Comparison of ENCODE assay signal across 9 mouse cellular contexts in genomic region chr6:118838919-118839915, GRCm38 (mm10).
DNase-seq lines count a peak whose midpoint lies in the region; ATAC-seq and TF ChIP-seq lines count a peak whose summit lies in the region.
"Had no signal": no experiment of that assay in that cellular context is flagged by ENCODE, and none has a peak within 500 bp of the region (broad histone marks: within the 10 kb centered on the region; RNA-seq: fewer than 3 reads in every experiment).

No protein-coding gene starts in this region.

- H3K4me2 ChIP-seq in neural tube, embryonic 15.5 days: no peak overlapping the region
- H3K4me2 ChIP-seq in heart, postnatal 0 days (ENCODE audit: low read depth, low read length): no peak overlapping the region
- no peak overlapping the region for H3K4me2 ChIP-seq in limb, embryonic 11.5 days (ENCODE audit: low read depth, severe bottlenecking)
- no peak overlapping the region for H3K4me2 ChIP-seq in stomach, embryonic 15.5 days
- no peak overlapping the region for H3K4me2 ChIP-seq in midbrain, embryonic 16.5 days (ENCODE audit: low read length)
- H3K4me2 ChIP-seq: embryonic facial prominence, embryonic 12.5 days had no signal

- H3K27me3 ChIP-seq in neural tube, embryonic 15.5 days (replicated peaks): no peaks in the 10 kb centered on the region
- no peaks in the 10 kb centered on the region for H3K27me3 ChIP-seq in heart, postnatal 0 days (ENCODE audit: control insufficient read depth, insufficient read depth, low read length)
- H3K27me3 ChIP-seq in limb, embryonic 11.5 days (ENCODE audit: control insufficient read depth, insufficient read depth, low read length): no peaks in the 10 kb centered on the region
- no peaks in the 10 kb centered on the region for H3K27me3 ChIP-seq in stomach, embryonic 15.5 days (replicated peaks)
- no peaks in the 10 kb centered on the region for H3K27me3 ChIP-seq in midbrain, embryonic 16.5 days (ENCODE audit: control insufficient read depth, insufficient read depth, low read depth, low read length)
- H3K27me3 ChIP-seq: embryonic facial prominence, embryonic 12.5 days had no signal

- WGBS in neural tube, embryonic 15.5 days: 68% methylated on average over 14 of the region's 14 CpGs
- 24% methylated on average over 14 of the region's 14 CpGs for WGBS in heart, postnatal 0 days
- WGBS in limb, embryonic 11.5 days: 50% methylated on average over 14 of the region's 14 CpGs
- WGBS in stomach, embryonic 15.5 days: 36% methylated on average over 14 of the region's 14 CpGs
- 69% methylated on average over 14 of the region's 14 CpGs for WGBS in midbrain, embryonic 16.5 days

- ATAC-seq in neural tube, embryonic 15.5 days (ENCODE audit: low FRiP score): no peak
- ATAC-seq in heart, postnatal 0 days (ENCODE audit: insufficient read depth, low read depth): no peak
- ATAC-seq in limb, embryonic 11.5 days (ENCODE audit: insufficient number of reproducible peaks, low FRiP score, low TSS enrichment, low read depth): no peak
- peak; percentile 79; the same call in 1 of the 2 replicates for ATAC-seq in stomach, embryonic 15.5 days (ENCODE audit: insufficient read depth, low FRiP score, low read depth)
- ATAC-seq in midbrain, embryonic 16.5 days: no peak; the same call in 1 of the 2 replicates

- DNase-seq in neural tube, embryonic 10.5 days (ENCODE audit: extremely low spot score, low spot score): peak; percentile 22
- no peak for DNase-seq in heart, postnatal 0 days (ENCODE audit: low spot score)
- no peak for DNase-seq in limb, embryonic 11.5 days (ENCODE audit: low spot score)
- DNase-seq in spleen, adult 12 weeks (ENCODE audit: low spot score): no peak
- DNase-seq in thymus, postnatal 0 days (ENCODE audit: low spot score): no peak

- H3K27ac ChIP-seq in neural tube, embryonic 15.5 days (replicated peaks): no peak overlapping the region
- H3K27ac ChIP-seq in heart, postnatal 0 days (ENCODE audit: low read depth): peak overlapping the region; percentile 30
- H3K27ac ChIP-seq in limb, embryonic 11.5 days (replicated peaks; ENCODE audit: low read depth, low read length): no peak overlapping the region
- no peak overlapping the region for H3K27ac ChIP-seq in stomach, embryonic 15.5 days
- no peak overlapping the region for H3K27ac ChIP-seq in midbrain, embryonic 16.5 days (ENCODE audit: low read length)
- H3K27ac ChIP-seq: embryonic facial prominence, embryonic 12.5 days had no signal

- no peak for TF ChIP-seq CTCF in heart, postnatal 0 days (IDR thresholded peaks at IDR 0.05; ENCODE audit: low read depth)

- H3K36me3 ChIP-seq in neural tube, embryonic 15.5 days: no peaks in the 10 kb centered on the region
- H3K36me3 ChIP-seq in heart, postnatal 0 days (replicated peaks; ENCODE audit: control insufficient read depth, insufficient read depth, low read length): no peaks in the 10 kb centered on the region
- H3K36me3 ChIP-seq in limb, embryonic 11.5 days (ENCODE audit: control insufficient read depth, insufficient read depth, low read length): no peaks in the 10 kb centered on the region
- no peaks in the 10 kb centered on the region for H3K36me3 ChIP-seq in stomach, embryonic 15.5 days
- H3K36me3 ChIP-seq in midbrain, embryonic 16.5 days (ENCODE audit: control insufficient read depth, insufficient read depth, low read length): no peaks in the 10 kb centered on the region
- H3K36me3 ChIP-seq: embryonic facial prominence, embryonic 12.5 days had no signal

- H3K4me1 ChIP-seq in neural tube, embryonic 15.5 days: peaks cover 42% of the 10 kb centered on the region
- peaks cover 45% of the 10 kb centered on the region for H3K4me1 ChIP-seq in heart, postnatal 0 days (ENCODE audit: control insufficient read depth, insufficient read depth)
- H3K4me1 ChIP-seq in limb, embryonic 11.5 days (ENCODE audit: control insufficient read depth, insufficient read depth, low read length): peaks cover 18% of the 10 kb centered on the region
- H3K4me1 ChIP-seq in stomach, embryonic 15.5 days: peaks cover 16% of the 10 kb centered on the region; the same call in 1 of the 2 replicates
- H3K4me1 ChIP-seq in midbrain, embryonic 16.5 days (ENCODE audit: control insufficient read depth, insufficient read depth, low read length): peaks cover 16% of the 10 kb centered on the region

- no peak overlapping the region for H3K4me3 ChIP-seq in neural tube, embryonic 15.5 days (replicated peaks)
- H3K4me3 ChIP-seq in heart, postnatal 0 days (ENCODE audit: low read depth, low read length): no peak overlapping the region
- no peak overlapping the region for H3K4me3 ChIP-seq in limb, embryonic 11.5 days (ENCODE audit: low read depth, low read length)
- no peak overlapping the region for H3K4me3 ChIP-seq in stomach, embryonic 15.5 days (replicated peaks)
- H3K4me3 ChIP-seq in midbrain, embryonic 16.5 days (ENCODE audit: low read depth, low read length): no peak overlapping the region
- H3K4me3 ChIP-seq: embryonic facial prominence, embryonic 12.5 days had no signal

- no peaks in the 10 kb centered on the region for H3K9me3 ChIP-seq in neural tube, embryonic 15.5 days (replicated peaks)
- H3K9me3 ChIP-seq in heart, postnatal 0 days (replicated peaks; ENCODE audit: control insufficient read depth, low read length): no peaks in the 10 kb centered on the region
- H3K9me3 ChIP-seq in limb, embryonic 11.5 days (ENCODE audit: control insufficient read depth, low read length): no peaks in the 10 kb centered on the region
- no peaks in the 10 kb centered on the region for H3K9me3 ChIP-seq in stomach, embryonic 15.5 days
- no peaks in the 10 kb centered on the region for H3K9me3 ChIP-seq in midbrain, embryonic 16.5 days (replicated peaks; ENCODE audit: control insufficient read depth, low read length, poor library complexity, severe bottlenecking)
- H3K9me3 ChIP-seq: embryonic facial prominence, embryonic 12.5 days had no signal

- H3K9ac ChIP-seq in neural tube, embryonic 15.5 days (replicated peaks): no peak overlapping the region
- no peak overlapping the region for H3K9ac ChIP-seq in heart, postnatal 0 days (replicated peaks; ENCODE audit: low read depth, low read length)
- 0 out of 2 replicates have a peak overlapping the region, but pooled peaks have one; percentile 27 for H3K9ac ChIP-seq in limb, embryonic 11.5 days (ENCODE audit: low read length)
- H3K9ac ChIP-seq in stomach, embryonic 15.5 days: no peak overlapping the region
- H3K9ac ChIP-seq in midbrain, embryonic 16.5 days (ENCODE audit: low read depth, low read length): no peak overlapping the region
- H3K9ac ChIP-seq: embryonic facial prominence, embryonic 12.5 days had no signal

- no peak for TF ChIP-seq EP300 in heart, postnatal 0 days (IDR thresholded peaks at IDR 0.05; ENCODE audit: low read depth)
